Mouse (Mus musculus) thymus, postnatal 25 days (tissue): ENCODE results near the gene Gm4450.
"Not testable (repeated sequence)": the region's sequence is repeated elsewhere in the genome, so short reads cannot be mapped to it uniquely, and the experiment has no call there.

Experiments used
- DNase-seq: peaks from one replicate; pipeline ENCODE4 v3.0.0; 2022

Gene Gm4450

DNA sequence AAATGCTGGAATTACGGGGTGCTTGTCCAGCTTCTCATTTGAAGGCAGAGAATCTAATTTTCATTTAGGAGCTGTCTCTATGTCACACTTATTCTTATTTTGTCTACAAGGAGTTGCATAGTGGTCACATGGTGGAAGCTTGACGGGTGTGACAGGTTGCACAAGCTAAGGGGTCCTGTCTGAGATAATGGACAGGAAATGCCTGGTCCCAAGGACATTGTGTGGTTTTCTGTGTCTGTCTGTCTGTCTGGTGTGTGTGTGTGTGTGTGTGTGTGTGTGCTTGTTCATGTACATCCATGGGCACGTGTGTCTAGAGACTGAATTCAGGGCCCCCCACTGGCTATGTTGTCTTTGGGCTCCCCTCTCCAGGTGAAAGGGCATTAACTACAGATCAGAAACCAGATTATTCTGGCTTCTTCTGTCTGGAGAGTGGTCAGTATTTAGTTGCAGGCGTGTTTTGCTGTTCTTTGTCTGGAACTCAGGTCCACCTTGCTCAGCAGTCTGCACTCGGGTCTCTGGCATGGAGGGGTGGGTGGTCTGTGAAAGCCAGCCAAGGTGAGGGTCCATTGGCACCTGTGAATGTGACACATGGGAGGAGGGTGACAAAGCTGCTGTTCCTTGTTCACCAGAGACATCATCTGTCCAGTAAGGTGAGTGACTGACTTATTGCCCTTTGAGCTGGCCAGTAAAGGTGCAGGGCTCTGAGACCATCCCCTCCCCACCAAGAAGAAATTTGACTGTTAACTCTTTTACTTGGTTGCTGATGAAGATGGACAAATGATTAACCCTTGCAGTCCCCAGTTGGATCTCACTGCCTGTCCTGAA, 40.3 kb downstream of the Gm4450 start:
- no peak for DNase-seq

DNA sequence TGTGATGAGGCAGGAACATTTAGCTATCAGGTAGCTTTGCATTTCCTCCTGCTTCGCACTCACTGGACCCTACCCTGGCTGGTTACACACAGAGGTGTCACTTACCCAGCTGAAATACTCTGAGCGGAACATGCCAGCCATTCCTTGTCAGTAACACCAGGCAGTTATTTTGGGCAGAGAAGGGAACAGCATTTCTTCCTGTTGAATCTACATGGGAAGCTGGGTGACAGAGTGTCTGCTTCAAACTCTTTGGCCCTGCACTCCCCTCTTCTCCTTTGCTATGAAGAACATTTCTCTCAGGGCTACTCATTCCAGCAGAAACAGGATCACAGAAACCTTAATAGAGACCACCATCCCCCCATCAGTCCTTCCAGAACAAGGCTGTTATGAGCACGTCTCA, 42.6 kb downstream of the Gm4450 start:
- no peak for DNase-seq

DNA sequence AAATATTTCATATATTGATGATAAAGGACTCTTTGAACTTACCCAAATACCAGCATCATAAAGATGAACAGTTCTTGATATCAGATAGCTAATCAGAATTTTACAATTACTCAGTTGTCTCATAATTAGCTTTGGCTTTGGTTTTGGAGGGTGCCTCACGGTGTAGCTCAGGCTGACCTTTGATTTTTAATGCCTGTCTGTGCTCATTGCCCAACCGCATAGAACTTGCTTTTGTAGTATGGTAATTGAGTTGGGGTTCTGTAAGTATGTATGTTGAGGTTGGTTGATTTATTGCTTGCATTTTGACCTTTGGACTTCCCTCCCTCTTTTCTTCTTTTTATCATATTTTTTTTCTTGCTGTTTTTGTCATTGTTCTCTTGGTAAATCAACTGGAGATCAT, 43.2 kb downstream of the Gm4450 start:
- DNase-seq = no peak

- DNase-seq = not testable (repeated sequence)
Measured at GRCm38 (mm10) chr3:98410619-98411580, 46.0 kb downstream of the Gm4450 start.

DNA sequence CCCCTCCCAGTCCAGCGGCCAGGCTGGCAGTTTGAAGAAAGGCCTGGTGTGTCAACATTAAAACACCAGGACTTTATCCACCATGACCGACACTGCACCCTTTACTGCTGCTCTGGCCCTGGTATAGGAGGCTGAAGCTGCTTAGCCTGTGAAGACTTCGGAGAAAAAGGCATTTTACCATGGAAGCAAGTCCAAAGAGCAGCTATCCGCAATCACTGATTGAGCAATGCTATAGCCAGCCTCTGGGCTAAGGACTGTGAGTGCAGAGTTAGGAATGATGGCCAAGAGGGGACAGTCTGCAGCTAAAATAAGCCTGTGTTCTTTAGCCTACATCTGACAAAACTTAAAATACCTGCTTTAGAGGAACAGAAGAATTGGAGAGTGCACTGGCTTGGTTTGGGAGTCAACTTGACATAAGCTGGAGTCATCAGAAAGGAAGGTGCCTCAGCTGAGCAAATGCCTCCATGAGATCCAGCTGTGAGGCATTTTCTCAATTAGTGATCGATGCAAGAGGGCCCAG, 49.6 kb downstream of the Gm4450 start:
- DNase-seq = not testable (repeated sequence)

- DNase-seq = peak; percentile 77
Measured at GRCm38 (mm10) chr3:98406569-98407144, 50.3 kb downstream of the Gm4450 start.

DNA sequence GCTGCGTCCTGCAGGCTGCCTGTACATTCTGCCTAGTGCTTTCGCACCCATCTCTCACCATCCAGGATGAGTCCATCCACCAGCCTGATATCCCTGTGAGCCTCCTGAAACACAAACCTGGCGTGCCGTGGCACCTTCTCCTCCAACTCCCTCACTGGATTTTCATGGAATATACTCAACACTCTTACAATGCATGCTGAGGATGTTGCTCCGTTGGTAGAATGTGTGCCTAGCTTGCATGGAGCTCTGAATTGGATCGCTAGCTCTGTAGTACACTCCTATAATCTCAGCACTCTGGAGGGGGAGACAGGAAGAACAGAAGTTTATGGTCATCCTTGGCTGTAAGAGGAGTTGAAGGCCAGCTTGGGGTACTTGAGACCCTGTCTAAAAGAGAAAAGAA, 51.0 kb downstream of the Gm4450 start:
- DNase-seq = not testable (repeated sequence)

- not testable (repeated sequence) for DNase-seq
Measured at GRCm38 (mm10) chr3:98404268-98404895, 52.5 kb downstream of the Gm4450 start.
